Mouse (Mus musculus): ENCODE measurements at regions not wholly inside any gene's neighbourhood (a gene's known extent, or its start where the extent isn't known, plus 50 kb on each side); places are given as distances from the start of the nearest gene placed in this dataset.

DNA sequence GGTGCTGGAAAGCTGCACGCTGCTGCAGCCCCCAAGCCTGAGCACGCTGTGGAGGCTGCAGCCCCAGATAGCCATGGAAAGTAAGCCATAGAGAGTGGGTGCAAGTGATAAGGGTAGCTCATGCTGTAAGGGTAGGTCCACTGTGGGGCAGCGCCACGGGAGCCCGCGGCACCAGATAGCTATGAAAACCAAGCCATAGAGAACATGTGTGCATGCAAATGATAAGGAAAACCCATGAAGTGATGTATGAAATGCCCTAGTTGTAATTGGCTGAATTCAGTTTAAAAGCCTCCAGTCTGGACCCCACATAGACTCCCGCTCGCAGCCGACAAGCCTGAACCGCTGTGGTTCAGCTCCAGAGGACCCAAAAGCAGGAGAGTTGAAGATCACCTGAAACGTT lies 58.8 kb upstream of the L3mbtl3 start:
- no peak overlapping the region for H3K27ac ChIP-seq (ENCODE audit: insufficient read depth, low read depth, low read length, poor library complexity, severe bottlenecking)
- H3K9ac ChIP-seq (ENCODE audit: insufficient read depth, low read depth, low read length, poor library complexity, severe bottlenecking), result no peak overlapping the region
- DNase-seq (ENCODE audit: low read depth, low spot score), result no peak
- no peaks in the 10 kb centered on the region for H3K36me3 ChIP-seq (ENCODE audit: control insufficient read depth, insufficient read depth, low read length, poor library complexity, severe bottlenecking)
- no peaks in the 10 kb centered on the region for H3K9me3 ChIP-seq (ENCODE audit: control insufficient read depth, insufficient read depth, low read depth, low read length)
- no peak overlapping the region for H3K4me3 ChIP-seq (ENCODE audit: insufficient read depth in 1 of 2, low read depth in 1 of 2, low read length in 2 of 2, poor library complexity in 1 of 2, severe bottlenecking in 1 of 2)
- no peak for TF ChIP-seq HCFC1 (IDR thresholded peaks at IDR 0.05; ENCODE audit: borderline replicate concordance, insufficient read depth, low read length)
- in situ Hi-C loops (cut with MboI; ENCODE audit: low sequenced_read_pairs in 2 of 2, unreplicated experiment in 2 of 2), result no loop called here
- H3K4me1 ChIP-seq (ENCODE audit: control insufficient read depth in 2 of 2, insufficient read depth in 2 of 2, low read length in 2 of 2, poor library complexity in 1 of 2), result no peaks in the 10 kb centered on the region

DNA sequence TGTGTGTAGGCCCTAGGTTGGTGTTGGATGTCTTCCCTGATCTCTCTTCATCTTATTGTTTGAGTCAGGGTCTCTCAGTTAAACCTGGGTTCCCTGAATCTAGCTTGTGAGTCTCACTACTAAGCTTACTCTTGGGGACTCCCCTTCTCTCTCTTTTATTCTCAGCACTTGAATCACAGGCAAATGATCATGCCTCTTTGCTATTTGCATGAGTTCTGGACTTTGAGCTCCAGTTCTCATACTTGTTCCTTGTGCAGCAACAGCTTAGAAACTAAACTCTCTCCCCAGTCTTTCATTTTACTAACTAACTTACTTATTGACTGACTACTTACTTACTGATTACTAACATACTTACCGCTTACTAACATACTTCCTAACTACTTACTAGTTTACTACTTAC lies 64.9 kb upstream of the L3mbtl3 start:
- H3K9ac ChIP-seq (ENCODE audit: insufficient read depth, low read depth, low read length, poor library complexity, severe bottlenecking), result no peak overlapping the region
- no peak overlapping the region for H3K27ac ChIP-seq (ENCODE audit: insufficient read depth, low read depth, low read length, poor library complexity, severe bottlenecking)
- no peaks in the 10 kb centered on the region for H3K36me3 ChIP-seq (ENCODE audit: control insufficient read depth, insufficient read depth, low read length, poor library complexity, severe bottlenecking)
- DNase-seq (ENCODE audit: low read depth, low spot score), result no peak
- H3K9me3 ChIP-seq (ENCODE audit: control insufficient read depth, insufficient read depth, low read depth, low read length), result no peaks in the 10 kb centered on the region
- H3K4me3 ChIP-seq (ENCODE audit: insufficient read depth in 1 of 2, low read depth in 1 of 2, low read length in 2 of 2, poor library complexity in 1 of 2, severe bottlenecking in 1 of 2), result no peak overlapping the region
- in situ Hi-C loops (cut with MboI; ENCODE audit: low sequenced_read_pairs in 2 of 2, unreplicated experiment in 2 of 2), result no loop called here
- H3K4me1 ChIP-seq (ENCODE audit: control insufficient read depth in 2 of 2, insufficient read depth in 2 of 2, low read length in 2 of 2, poor library complexity in 1 of 2), result no peaks in the 10 kb centered on the region
- TF ChIP-seq HCFC1 (IDR thresholded peaks at IDR 0.05; ENCODE audit: borderline replicate concordance, insufficient read depth, low read length), result no peak
- TF ChIP-seq ZC3H11A (IDR thresholded peaks at IDR 0.05; ENCODE audit: borderline replicate concordance, low read depth, low read length), result no peak
- no peak for TF ChIP-seq MAFK (IDR thresholded peaks at IDR 0.05; ENCODE audit: insufficient read depth, low read depth, low read length)
- no peak for TF ChIP-seq ZNF384 (IDR thresholded peaks at IDR 0.05; ENCODE audit: low read depth, low read length)
- no peak for TF ChIP-seq CHD2 (IDR thresholded peaks at IDR 0.05; ENCODE audit: low read depth, low read length)

DNA sequence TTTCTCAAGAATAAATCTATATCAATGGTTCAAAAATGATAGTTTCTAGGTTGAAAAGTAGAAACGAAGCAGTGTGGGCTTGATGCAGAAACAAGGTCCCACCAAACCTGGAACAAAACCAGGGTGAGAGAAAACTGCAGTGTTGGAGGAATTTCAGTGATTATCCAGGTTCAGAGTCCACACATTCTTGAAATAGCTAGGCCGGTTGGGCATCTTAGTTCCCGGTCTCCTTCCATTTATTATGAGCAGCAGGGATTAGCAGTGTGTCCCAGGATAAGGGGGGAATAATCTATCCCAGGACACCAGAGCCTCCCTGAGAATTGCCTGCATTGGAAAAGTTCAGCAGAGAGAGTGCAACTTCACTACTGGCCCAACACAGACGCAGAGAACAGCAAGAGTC lies 108.5 kb upstream of the L3mbtl3 start:
- DNase-seq (ENCODE audit: low read depth, low spot score), result no peak
- Histone ChIP-seq H3K4me1 (ENCODE audit: control insufficient read depth in 2 of 2, insufficient read depth in 2 of 2, low read length in 2 of 2, poor library complexity in 1 of 2) (no peaks in the 10 kb centered on the region), H3K9me3 (ENCODE audit: control insufficient read depth, insufficient read depth, low read depth, low read length) (no peaks in the 10 kb centered on the region), H3K36me3 (ENCODE audit: control insufficient read depth, insufficient read depth, low read length, poor library complexity, severe bottlenecking) (no peaks in the 10 kb centered on the region), H3K4me3 (ENCODE audit: insufficient read depth in 1 of 2, low read depth in 1 of 2, low read length in 2 of 2, poor library complexity in 1 of 2, severe bottlenecking in 1 of 2) (no peak overlapping the region), H3K9ac (ENCODE audit: insufficient read depth, low read depth, low read length, poor library complexity, severe bottlenecking) (no peak overlapping the region), H3K27ac (ENCODE audit: insufficient read depth, low read depth, low read length, poor library complexity, severe bottlenecking) (no peak overlapping the region)
- TF ChIP-seq ZC3H11A (IDR thresholded peaks at IDR 0.05; ENCODE audit: borderline replicate concordance, low read depth, low read length) (no peak), MAFK (IDR thresholded peaks at IDR 0.05; ENCODE audit: insufficient read depth, low read depth, low read length) (no peak), ZNF384 (IDR thresholded peaks at IDR 0.05; ENCODE audit: low read depth, low read length) (no peak), HCFC1 (IDR thresholded peaks at IDR 0.05; ENCODE audit: borderline replicate concordance, insufficient read depth, low read length) (no peak), CHD2 (IDR thresholded peaks at IDR 0.05; ENCODE audit: low read depth, low read length) (no peak)
- in situ Hi-C loops (cut with MboI; ENCODE audit: low sequenced_read_pairs in 2 of 2, unreplicated experiment in 2 of 2), result loop anchor here in 1 of 2 experiments (25.0 kb wide), 1 partner anchor 403 kb away; no protein-coding TSS in a partner anchor

DNA sequence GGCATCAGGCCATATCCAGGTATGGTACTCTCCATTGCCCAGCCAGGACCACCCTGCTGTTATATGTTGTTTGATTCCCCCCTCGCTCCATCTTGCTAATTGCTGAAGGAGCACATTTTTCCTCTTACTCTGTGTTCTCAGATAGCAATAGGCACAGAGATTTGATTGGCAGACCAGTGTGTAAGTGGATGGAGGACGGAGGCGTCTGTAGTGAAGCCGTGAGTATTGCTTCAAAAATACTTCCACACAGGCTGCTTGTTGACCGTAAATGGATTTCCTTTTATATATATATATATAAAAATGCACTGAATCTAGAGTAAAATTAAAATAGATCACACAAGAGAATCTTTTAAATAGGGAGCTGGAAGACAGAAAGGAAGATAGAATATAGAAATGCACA lies 115.6 kb upstream of the L3mbtl3 start:
- Histone ChIP-seq H3K9ac (ENCODE audit: insufficient read depth, low read depth, low read length, poor library complexity, severe bottlenecking) (no peak overlapping the region), H3K9me3 (ENCODE audit: control insufficient read depth, insufficient read depth, low read depth, low read length) (no peaks in the 10 kb centered on the region), H3K36me3 (ENCODE audit: control insufficient read depth, insufficient read depth, low read length, poor library complexity, severe bottlenecking) (no peaks in the 10 kb centered on the region), H3K27ac (ENCODE audit: insufficient read depth, low read depth, low read length, poor library complexity, severe bottlenecking) (no peak overlapping the region), H3K4me1 (ENCODE audit: control insufficient read depth in 2 of 2, insufficient read depth in 2 of 2, low read length in 2 of 2, poor library complexity in 1 of 2) (no peaks in the 10 kb centered on the region), H3K4me3 (ENCODE audit: insufficient read depth in 1 of 2, low read depth in 1 of 2, low read length in 2 of 2, poor library complexity in 1 of 2, severe bottlenecking in 1 of 2) (no peak overlapping the region)
- DNase-seq (ENCODE audit: low read depth, low spot score), result no peak
- in situ Hi-C loops (cut with MboI; ENCODE audit: low sequenced_read_pairs in 2 of 2, unreplicated experiment in 2 of 2), result loop anchor here in 1 of 2 experiments (25.0 kb wide), 1 partner anchor 396 kb away; no protein-coding TSS in a partner anchor
- no peak for TF ChIP-seq CHD2 (IDR thresholded peaks at IDR 0.05; ENCODE audit: low read depth, low read length)
- no peak for TF ChIP-seq MAFK (IDR thresholded peaks at IDR 0.05; ENCODE audit: insufficient read depth, low read depth, low read length)
- TF ChIP-seq ZC3H11A (IDR thresholded peaks at IDR 0.05; ENCODE audit: borderline replicate concordance, low read depth, low read length), result no peak
- no peak for TF ChIP-seq ZNF384 (IDR thresholded peaks at IDR 0.05; ENCODE audit: low read depth, low read length)
- no peak for TF ChIP-seq HCFC1 (IDR thresholded peaks at IDR 0.05; ENCODE audit: borderline replicate concordance, insufficient read depth, low read length)

DNA sequence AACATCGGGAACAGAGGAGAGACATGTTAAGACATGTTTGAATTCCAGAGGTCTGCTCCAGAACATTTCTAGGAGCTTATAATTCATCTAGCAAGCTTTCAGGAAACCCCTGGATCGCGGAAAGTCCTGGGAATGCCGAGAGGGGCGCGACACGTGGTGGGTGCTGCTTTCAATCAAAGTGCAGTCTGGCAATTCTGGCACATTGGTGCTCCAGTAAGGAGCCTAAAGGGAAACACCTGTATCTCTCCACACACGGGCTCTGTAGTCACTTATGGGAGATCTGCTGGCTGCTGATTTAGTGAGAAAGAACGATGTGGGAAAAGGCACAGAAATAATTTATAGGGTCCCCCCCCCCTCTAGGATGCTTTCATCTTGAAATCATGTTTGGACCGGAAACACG lies 116.4 kb upstream of the L3mbtl3 start:
- TF ChIP-seq CHD2 (IDR thresholded peaks at IDR 0.05; ENCODE audit: low read depth, low read length) (no peak), MAFK (IDR thresholded peaks at IDR 0.05; ENCODE audit: insufficient read depth, low read depth, low read length) (no peak), ZC3H11A (IDR thresholded peaks at IDR 0.05; ENCODE audit: borderline replicate concordance, low read depth, low read length) (no peak), HCFC1 (IDR thresholded peaks at IDR 0.05; ENCODE audit: borderline replicate concordance, insufficient read depth, low read length) (no peak), ZNF384 (IDR thresholded peaks at IDR 0.05; ENCODE audit: low read depth, low read length) (no peak)
- in situ Hi-C loops (cut with MboI; ENCODE audit: low sequenced_read_pairs in 2 of 2, unreplicated experiment in 2 of 2), result loop anchor here in 1 of 2 experiments (25.0 kb wide), 1 partner anchor 395 kb away; no protein-coding TSS in a partner anchor
- no peak for DNase-seq (ENCODE audit: low read depth, low spot score)
- Histone ChIP-seq H3K27ac (ENCODE audit: insufficient read depth, low read depth, low read length, poor library complexity, severe bottlenecking) (no peak overlapping the region), H3K36me3 (ENCODE audit: control insufficient read depth, insufficient read depth, low read length, poor library complexity, severe bottlenecking) (no peaks in the 10 kb centered on the region), H3K4me3 (ENCODE audit: insufficient read depth in 1 of 2, low read depth in 1 of 2, low read length in 2 of 2, poor library complexity in 1 of 2, severe bottlenecking in 1 of 2) (no peak overlapping the region), H3K9ac (ENCODE audit: insufficient read depth, low read depth, low read length, poor library complexity, severe bottlenecking) (no peak overlapping the region), H3K9me3 (ENCODE audit: control insufficient read depth, insufficient read depth, low read depth, low read length) (no peaks in the 10 kb centered on the region), H3K4me1 (ENCODE audit: control insufficient read depth in 2 of 2, insufficient read depth in 2 of 2, low read length in 2 of 2, poor library complexity in 1 of 2) (no peaks in the 10 kb centered on the region)

Measured in ES-E14 (cell line).